Mouse (Mus musculus) E14TG2a.4 (cell line): ENCODE results near the gene Cnnm2.

Experiments
- CTCF ChIP-seq: conservative IDR thresholded peaks from 2 replicates; pipeline ENCODE4 v1.5.1; 2014; ENCODE audit warnings: low read length
- NANOG ChIP-seq: IDR thresholded peaks from 2 replicates; pipeline ENCODE4 v1.6.1; 2014; ENCODE audit warnings: borderline replicate concordance, low read length, mixed read lengths
- POU5F1 ChIP-seq: IDR thresholded peaks from 2 replicates; pipeline ENCODE4 v1.6.1; 2014; ENCODE audit warnings: low read length, borderline replicate concordance

DNA sequence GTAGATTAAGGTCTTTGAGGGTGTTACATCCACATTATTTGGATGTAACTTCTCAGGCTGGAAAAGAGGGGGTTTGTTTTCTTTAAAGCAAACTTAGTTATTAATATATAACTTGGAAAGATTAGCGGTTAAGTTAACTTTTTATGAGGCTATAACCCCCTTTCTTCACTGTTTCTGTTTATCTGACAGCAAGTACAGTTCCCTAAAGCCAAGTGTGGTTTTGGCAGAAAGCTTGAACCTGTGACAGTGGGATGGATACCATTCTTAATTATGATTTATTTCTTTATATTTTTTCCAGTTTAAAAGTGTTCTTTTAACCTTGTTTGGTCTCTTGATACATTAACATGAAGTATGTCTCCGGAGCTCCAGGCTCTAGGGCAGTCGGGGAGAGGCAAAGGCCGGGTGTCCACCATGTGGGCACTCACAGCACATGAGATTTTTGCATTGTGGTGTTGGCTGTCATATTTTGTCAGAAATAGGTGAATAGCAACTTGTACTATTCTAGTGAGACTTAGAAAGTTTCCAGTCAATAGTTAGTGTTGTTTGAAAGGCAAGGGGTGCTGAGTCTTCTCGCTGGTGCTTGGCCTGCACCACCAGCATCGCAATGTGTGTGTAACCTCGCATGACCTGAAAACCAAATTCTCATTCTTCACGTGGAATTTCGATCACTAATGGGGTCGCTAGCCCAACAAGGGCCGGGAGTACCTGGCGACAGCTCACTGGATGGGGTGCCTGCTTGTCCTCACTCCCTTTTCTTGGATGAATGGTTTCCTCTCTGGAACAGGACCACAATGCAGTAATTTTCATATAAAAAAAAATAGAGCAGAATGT is 2.8 kb downstream of the Cnnm2 start:
- TF ChIP-seq CTCF = no peak
- no peak for TF ChIP-seq NANOG
- TF ChIP-seq POU5F1 = no peak
